Mouse (Mus musculus) effector memory CD4-positive, alpha-beta T cell, adult 7 months (primary cell): ENCODE data around the gene Gm20890. TPM values are rescaled to one million over a fixed set of nuclear protein-coding genes. Genes with fewer than 3 reads are reported as not detected.

Experiments used
- polyA plus RNA-seq: library from polyadenylated mRNA; unstranded; fragments of 100-300 nt; shearing (Covaris generic); gene quantifications from one replicate; pipeline ENCODE4 v1.2.1, GENCODE M21; 2017

The Gm20890 gene
- not detected for polyA plus RNA-seq

GRCm38 (mm10) chrY:26776699-26777098, at the start of gene Gm20890:
TSS of gene Gm20890 (minus strand) at chrY:26776799.

